Mouse (Mus musculus) midbrain, embryonic 15.5 days (tissue): Measurements from ENCODE around the gene Cryzl2. TPM values are rescaled to one million over a fixed set of nuclear protein-coding genes. Genes with fewer than 3 reads are reported as not detected.

Experiments used
- ATAC-seq: fragments of 200-750 bp; cut with Nextera tagmentation; replicated peaks from 2 replicates; pipeline ENCODE4 v1.8.0; 2017; ENCODE audit warnings: moderate TSS enrichment
- H3K27ac ChIP-seq: fragments of 300-500 bp; sonication (generic); 2 replicates; pipeline ENCODE4 v1.5.1; 2015; ENCODE audit warnings: mild to moderate bottlenecking, inconsistent platforms
- H3K27me3 ChIP-seq: fragments of 300-500 bp; sonication (generic); replicated peaks from 2 replicates; pipeline ENCODE4 v1.6.1; 2015; ENCODE audit warnings: inconsistent platforms
- H3K36me3 ChIP-seq: fragments of 300-500 bp; sonication (generic); replicated peaks from 2 replicates; pipeline ENCODE4 v1.6.1; 2015; ENCODE audit warnings: inconsistent platforms
- H3K4me1 ChIP-seq: fragments of 300-500 bp; sonication (generic); 2 replicates; pipeline ENCODE4 v1.6.1; 2015; ENCODE audit warnings: inconsistent platforms
- H3K4me2 ChIP-seq: fragments of 300-500 bp; sonication (generic); 2 replicates; pipeline ENCODE4 v1.6.1; 2015; ENCODE audit warnings: inconsistent platforms, mild to moderate bottlenecking, moderate library complexity
- H3K4me3 ChIP-seq: fragments of 300-500 bp; sonication (generic); 2 replicates; pipeline ENCODE4 v1.5.1; 2015; ENCODE audit warnings: mild to moderate bottlenecking, inconsistent platforms
- H3K9ac ChIP-seq: fragments of 300-500 bp; sonication (generic); 2 replicates; pipeline ENCODE4 v1.6.1; 2015; ENCODE audit warnings: mild to moderate bottlenecking, inconsistent platforms
- H3K9me3 ChIP-seq: fragments of 300-500 bp; sonication (generic); 2 replicates; pipeline ENCODE4 v1.6.1; 2016; ENCODE audit warnings: inconsistent platforms
- WGBS: fragments of 180-500 bp; shearing (Covaris S2); methylation state at CpG from one replicate; pipeline ENCODE4 v1.1.7; 2015; ENCODE audit warnings: mixed read lengths; 5-methylcytosine and 5-hydroxymethylcytosine counted together
- polyA plus RNA-seq: library from polyadenylated mRNA; unstranded; fragments of >200 nt; fragmentation: Nextera tagmentation; extraction: Ambion mirVana; gene quantifications from 2 replicates; pipeline ENCODE4 v1.2.1, GENCODE M21; 2015

The Cryzl2 gene
- 5.3 and 7.9 TPM in 2 replicates for polyA plus RNA-seq

DNA sequence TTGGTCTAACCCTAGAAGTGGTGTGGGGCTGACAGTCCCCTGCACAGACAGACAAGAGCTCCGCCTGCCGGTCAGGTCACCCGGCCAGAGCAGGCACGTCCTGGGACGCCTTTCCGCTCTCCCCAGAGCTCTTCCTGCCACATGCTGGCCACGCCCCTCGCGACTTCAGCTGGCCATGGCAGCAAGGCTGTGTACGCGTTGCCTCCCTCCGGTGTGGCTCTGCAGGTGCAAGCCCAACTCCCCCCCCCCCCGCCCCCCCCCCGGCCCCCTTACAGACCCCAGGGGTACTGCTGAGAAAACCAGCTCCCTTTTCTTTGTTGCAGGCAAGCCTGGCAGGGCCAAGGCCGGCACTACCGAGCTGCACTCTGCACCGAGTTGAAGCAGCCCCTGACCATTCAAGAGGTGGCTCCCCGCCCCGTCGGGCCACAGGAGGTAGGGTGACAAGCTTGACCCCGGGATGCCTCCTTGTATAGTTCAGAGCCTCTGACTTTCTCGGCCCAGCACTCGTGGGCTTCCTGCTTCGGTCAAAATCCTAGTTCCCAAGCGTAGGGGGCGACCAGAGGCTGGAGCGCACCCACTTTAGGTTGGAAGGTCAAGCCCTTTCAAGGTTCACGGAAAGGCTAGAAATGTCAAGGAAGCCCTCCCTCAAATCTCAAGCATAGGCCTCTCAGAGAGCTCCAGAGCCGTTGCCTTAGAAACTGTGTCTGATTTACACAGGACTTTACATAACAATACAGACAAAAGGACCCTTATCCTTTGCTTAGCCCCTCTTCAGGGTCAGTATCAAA, at the start of gene Cryzl2:
Gene Cryzl2, plus strand, starts transcription at position 157 of the 788 bp plus-strand sequence.
- Histone ChIP-seq H3K9ac (no peak within 1 kb of the TSS), H3K27ac (no peak within 1 kb of the TSS), H3K4me2 (peak within 1 kb of the TSS; percentile 43), H3K4me1 (peaks cover 10% of the 10 kb centered on the region), H3K27me3 (no peaks in the 10 kb centered on the region), H3K36me3 (no peaks in the 10 kb centered on the region), H3K4me3 (0 out of 2 replicates have a peak within 1 kb of the TSS, but pooled peaks have one; percentile 15), H3K9me3 (no peaks in the 10 kb centered on the region)
- ATAC-seq, result peak; percentile 85
- 2% methylated on average over 29 of the region's 29 CpGs for WGBS

DNA sequence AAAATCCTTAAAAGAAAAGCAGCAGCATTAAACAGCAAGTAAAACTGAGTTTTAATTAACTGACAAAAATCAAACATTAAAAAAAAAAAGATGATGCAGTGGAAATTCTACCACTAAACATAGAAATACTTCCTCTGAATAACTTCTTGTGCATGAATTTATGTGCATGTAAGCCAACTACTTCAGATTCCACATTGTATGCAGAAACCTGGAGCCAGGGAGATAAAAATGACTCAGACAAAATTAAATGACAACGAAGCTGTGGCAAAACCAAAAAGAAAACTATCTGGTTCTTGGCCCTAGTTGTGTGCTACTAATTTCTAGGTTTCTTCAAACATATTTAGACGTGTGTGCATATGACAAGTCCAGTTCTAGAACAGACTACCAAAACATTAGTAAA, 48.7 kb upstream of the Cryzl2 start:
- Histone ChIP-seq H3K4me2 (no peak overlapping the region), H3K9me3 (no peaks in the 10 kb centered on the region), H3K36me3 (no peaks in the 10 kb centered on the region), H3K27me3 (no peaks in the 10 kb centered on the region), H3K27ac (no peak overlapping the region), H3K4me1 (peaks cover 19% of the 10 kb centered on the region), H3K4me3 (no peak overlapping the region), H3K9ac (no peak overlapping the region)
- ATAC-seq, result no peak
- 79% methylated on average over 2 of the region's 2 CpGs for WGBS

DNA sequence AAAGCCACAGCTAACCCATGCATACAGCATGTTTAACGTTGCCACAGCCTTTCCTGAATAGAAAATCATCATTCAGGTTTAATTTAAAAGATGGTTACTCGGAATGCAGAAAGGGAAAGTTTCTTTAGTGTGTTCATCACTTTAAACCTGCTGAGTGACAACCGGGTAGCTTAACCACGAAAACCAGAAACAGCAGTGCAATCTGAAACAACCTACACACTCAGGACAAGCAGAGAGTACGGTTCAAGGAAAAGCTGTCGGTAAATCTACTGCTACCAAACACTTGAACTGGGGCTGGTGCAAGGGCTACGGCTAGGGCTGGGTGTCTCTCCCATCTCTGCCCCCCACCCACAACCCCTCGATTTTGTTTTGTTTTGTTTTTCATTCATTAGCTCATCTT, 47.4 kb upstream of the Cryzl2 start:
- peak overlapping the region; percentile 98; the same call in 1 of the 2 replicates for H3K27ac ChIP-seq
- 7% methylated on average over 8 of the region's 8 CpGs for WGBS

DNA sequence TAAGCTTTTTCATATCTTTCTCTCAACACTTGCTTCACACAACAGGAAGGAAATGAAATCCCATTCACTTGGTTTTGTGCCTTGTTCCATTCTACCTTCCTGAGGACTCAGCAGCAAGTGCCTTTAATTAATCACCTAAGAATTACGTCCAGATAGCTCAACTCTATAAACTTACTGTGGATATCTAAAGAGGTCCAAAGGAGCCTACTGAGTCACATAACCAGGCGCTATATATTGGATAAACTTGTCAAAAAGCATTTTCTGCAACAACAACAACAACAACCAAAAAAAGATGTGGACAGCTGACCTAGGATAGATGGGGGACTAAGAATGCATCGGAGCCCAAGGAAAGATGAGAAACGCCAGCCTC, 47.1 kb upstream of the Cryzl2 start:
- no peaks in the 10 kb centered on the region for H3K27me3 ChIP-seq
- peak overlapping the region; percentile 98 for H3K27ac ChIP-seq
- H3K4me1 ChIP-seq, result peaks cover 19% of the 10 kb centered on the region
- H3K4me2 ChIP-seq, result peak overlapping the region; percentile 71
- under 1% methylated on average over 4 of the region's 4 CpGs for WGBS
- peak overlapping the region; percentile 87 for H3K9ac ChIP-seq
- H3K36me3 ChIP-seq, result no peaks in the 10 kb centered on the region
- peak overlapping the region; percentile 91 for H3K4me3 ChIP-seq
- no peaks in the 10 kb centered on the region for H3K9me3 ChIP-seq
- ATAC-seq, result no peak

More for the DNA sequence above, 47.4 kb upstream of the Cryzl2 start:
- Histone ChIP-seq H3K4me2 (peak overlapping the region; percentile 71), H3K4me3 (peak overlapping the region; percentile 91), H3K9me3 (no peaks in the 10 kb centered on the region), H3K27me3 (no peaks in the 10 kb centered on the region), H3K36me3 (no peaks in the 10 kb centered on the region), H3K9ac (peak overlapping the region; percentile 87), H3K4me1 (peaks cover 19% of the 10 kb centered on the region)
- ATAC-seq, result no peak

DNA sequence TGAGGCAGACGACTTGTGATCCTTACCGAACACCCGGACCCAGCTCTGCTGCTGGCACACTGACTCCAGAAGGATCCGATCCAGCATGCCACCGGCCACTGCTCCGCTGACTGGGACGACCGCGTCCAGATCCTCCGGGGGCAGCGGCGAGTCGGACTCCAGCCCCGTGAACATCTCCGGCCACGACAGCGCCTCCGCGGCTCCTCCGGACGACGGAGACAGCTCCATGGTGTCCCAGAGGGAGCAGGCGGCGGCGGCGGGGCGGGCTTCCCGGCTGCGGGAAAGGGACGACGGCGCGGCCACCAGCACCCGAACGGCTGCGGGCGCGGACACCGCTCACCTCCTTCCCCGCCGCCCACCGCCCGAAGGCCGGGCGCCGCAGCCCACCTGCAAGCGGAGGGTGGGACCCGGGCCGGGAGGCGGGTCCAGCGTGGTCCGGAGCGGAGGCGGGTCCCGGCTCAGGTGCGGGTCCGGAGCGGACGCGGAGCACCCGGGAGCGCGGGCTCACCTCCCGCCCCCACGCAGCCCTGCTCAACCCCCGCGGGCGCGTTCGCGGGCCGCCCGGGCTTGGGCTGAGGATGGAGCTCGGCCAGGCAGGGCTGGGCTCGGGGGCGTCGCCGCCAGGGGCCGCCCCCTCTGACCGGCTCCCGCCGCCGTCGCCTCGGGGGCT, 46.5 kb upstream of the Cryzl2 start:
- WGBS, result under 1% methylated on average over 69 of the region's 85 CpGs
- peaks cover 19% of the 10 kb centered on the region for H3K4me1 ChIP-seq
- no peaks in the 10 kb centered on the region for H3K27me3 ChIP-seq
- peak overlapping the region; percentile 91 for H3K4me3 ChIP-seq
- H3K27ac ChIP-seq, result peak overlapping the region; percentile 98
- H3K36me3 ChIP-seq, result no peaks in the 10 kb centered on the region
- H3K9ac ChIP-seq, result peak overlapping the region; percentile 87
- peak overlapping the region; percentile 71 for H3K4me2 ChIP-seq
- peak; percentile 90 for ATAC-seq
- H3K9me3 ChIP-seq, result no peaks in the 10 kb centered on the region

DNA sequence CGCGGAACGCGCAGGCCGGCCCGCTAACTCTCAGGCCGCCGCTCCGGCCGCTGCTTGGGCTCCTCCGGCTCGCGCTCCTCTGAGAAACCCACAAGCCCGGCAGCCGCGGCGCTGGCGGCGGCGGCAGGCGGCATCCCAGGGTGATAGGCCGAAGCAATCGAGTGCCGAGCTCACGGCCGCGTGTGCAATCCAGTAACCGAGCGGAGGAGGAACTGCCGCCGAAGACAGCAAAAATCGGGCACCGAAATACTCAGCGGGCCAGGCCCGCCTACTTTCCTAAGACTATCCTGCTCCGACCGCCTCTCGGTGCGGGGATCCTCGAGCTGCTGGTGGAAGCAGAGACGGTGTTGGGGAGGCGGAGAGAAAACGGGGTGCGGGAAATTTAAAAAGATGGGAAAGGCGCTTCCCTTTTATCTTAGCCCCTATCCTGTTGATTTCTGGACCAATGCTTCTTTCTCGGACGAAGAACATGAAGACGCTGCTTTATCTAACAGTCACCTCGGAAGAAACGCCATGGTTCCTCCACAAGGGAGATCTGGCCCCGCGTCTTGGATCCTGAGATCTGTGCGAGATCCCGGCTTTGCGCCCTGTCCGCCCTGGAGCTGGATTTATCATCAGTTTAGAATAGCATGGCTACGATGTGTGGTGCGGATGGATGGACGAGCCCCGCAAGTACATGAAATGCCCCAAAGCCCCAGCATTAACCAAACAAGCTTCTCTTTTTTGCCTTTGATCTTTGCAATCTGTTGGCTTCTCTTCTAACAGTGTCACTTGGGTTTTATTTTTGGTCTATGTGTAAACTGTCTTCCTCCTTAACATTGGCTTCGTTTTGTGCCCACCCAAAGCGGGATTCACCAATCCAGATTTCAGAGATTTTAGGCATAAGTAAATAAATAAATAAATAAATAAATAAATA, 45.7 kb upstream of the Cryzl2 start, which contains the start of gene Rasal2:
Gene Rasal2, minus strand, starts transcription at position 142 of the 916 bp plus-strand sequence.
- peak; percentile 98 for ATAC-seq
- H3K4me3 ChIP-seq, result peak within 1 kb of the TSS; percentile 91
- no peaks in the 10 kb centered on the region for H3K27me3 ChIP-seq
- no peaks in the 10 kb centered on the region for H3K36me3 ChIP-seq
- H3K9ac ChIP-seq, result peak within 1 kb of the TSS; percentile 87
- H3K9me3 ChIP-seq, result no peaks in the 10 kb centered on the region
- peak within 1 kb of the TSS; percentile 71 for H3K4me2 ChIP-seq
- peaks cover 19% of the 10 kb centered on the region for H3K4me1 ChIP-seq
- under 1% methylated on average over 62 of the region's 62 CpGs for WGBS
- H3K27ac ChIP-seq, result peak within 1 kb of the TSS; percentile 98

DNA sequence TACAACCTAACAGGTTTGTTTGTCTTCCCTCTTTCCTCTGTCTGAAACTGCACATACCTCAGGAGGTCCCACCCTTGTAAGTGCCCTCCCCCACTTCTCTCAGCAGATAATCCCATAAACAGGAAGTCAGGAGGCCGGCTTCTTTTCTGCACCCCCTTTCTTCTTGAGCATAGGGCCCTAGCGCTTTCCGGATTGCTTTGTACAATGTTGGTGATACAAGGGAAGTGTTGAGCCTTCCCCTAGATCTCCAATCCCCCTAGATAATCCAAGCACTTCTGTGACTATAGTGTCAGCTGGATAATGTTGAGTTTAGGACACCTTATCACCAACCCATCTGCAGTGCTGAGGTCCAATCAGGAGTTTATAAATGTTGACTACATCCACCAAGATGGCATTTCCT, 42.6 kb upstream of the Cryzl2 start:
- Histone ChIP-seq H3K27me3 (no peaks in the 10 kb centered on the region), H3K9ac (no peak overlapping the region), H3K36me3 (no peaks in the 10 kb centered on the region), H3K27ac (no peak overlapping the region), H3K4me3 (no peak overlapping the region), H3K4me1 (peaks cover 9% of the 10 kb centered on the region), H3K9me3 (no peaks in the 10 kb centered on the region), H3K4me2 (no peak overlapping the region)
- 77% methylated on average over 3 of the region's 3 CpGs for WGBS
- ATAC-seq, result no peak

DNA sequence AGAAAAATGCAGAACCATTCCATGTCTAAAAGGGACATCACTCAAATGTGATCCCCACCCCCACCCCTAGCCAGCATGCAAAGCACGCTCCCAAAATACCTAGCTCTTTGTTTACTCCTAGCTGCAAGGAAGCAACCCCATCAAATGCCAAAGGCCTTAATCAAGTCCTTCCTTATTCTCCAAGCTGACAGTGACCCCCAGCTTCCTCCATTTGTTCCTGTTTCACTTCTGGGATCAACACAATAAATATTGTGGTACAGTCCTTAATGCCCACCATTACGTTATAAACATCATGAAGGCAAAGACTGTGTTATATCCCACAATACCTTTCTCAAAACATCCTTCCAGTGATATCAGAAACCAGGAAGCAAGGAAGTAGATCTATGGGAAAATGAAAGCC, 41.7 kb upstream of the Cryzl2 start:
- Histone ChIP-seq H3K9me3 (no peaks in the 10 kb centered on the region), H3K9ac (no peak overlapping the region), H3K36me3 (no peaks in the 10 kb centered on the region), H3K27ac (no peak overlapping the region), H3K4me2 (no peak overlapping the region), H3K27me3 (no peaks in the 10 kb centered on the region), H3K4me3 (no peak overlapping the region), H3K4me1 (peaks cover 3% of the 10 kb centered on the region; the same call in 1 of the 2 replicates)
- 85% methylated on average over 2 of the region's 2 CpGs for WGBS
- ATAC-seq, result no peak

DNA sequence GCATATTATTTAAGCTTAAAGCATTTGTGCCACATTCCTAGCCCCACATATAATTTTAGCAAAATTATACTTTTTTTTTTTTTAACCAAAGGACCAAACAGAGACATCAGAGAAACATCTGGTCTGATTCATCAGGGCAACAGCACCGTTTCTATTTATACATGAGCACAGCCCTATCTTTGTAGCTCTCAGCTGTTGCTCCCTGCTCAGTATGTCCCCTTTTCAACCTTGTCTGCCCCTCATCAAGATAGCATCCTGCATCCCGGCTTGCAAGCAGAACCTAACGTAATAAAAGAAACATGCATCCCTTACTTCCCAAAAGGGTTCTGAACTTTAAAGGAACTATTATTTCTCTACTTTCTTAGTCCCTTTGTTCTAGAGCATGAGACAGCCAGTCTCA, 41.0 kb upstream of the Cryzl2 start:
- H3K9ac ChIP-seq, result no peak overlapping the region
- WGBS, result 55% methylated on average over 3 of the region's 3 CpGs
- no peaks in the 10 kb centered on the region for H3K36me3 ChIP-seq
- H3K9me3 ChIP-seq, result no peaks in the 10 kb centered on the region
- no peak overlapping the region for H3K27ac ChIP-seq
- ATAC-seq, result no peak
- H3K27me3 ChIP-seq, result no peaks in the 10 kb centered on the region
- H3K4me1 ChIP-seq, result peaks cover 3% of the 10 kb centered on the region; the same call in 1 of the 2 replicates
- H3K4me3 ChIP-seq, result no peak overlapping the region
- H3K4me2 ChIP-seq, result no peak overlapping the region

DNA sequence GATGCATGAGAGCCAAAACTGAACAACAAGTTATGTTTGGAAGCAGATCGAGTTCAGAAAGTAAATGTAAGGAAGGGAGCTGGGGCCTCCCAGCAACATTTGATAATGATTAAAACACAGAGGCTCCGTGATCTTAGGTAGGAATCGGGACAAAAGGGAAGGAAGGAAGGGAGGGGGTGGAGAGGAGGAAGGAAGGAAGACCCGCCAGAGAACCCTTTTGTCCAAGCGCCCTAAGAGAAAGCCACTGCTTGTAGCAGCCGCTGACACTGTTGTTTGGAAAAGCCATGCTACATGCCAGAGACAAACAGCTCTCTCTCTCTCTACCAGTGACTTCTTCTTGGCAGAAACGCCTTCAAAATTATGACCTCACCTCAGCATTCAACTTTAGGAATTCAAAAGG, 40.5 kb upstream of the Cryzl2 start:
- no peak overlapping the region for H3K27ac ChIP-seq
- peaks cover 3% of the 10 kb centered on the region; the same call in 1 of the 2 replicates for H3K4me1 ChIP-seq
- no peaks in the 10 kb centered on the region for H3K36me3 ChIP-seq
- no peak for ATAC-seq
- WGBS, result 43% methylated on average over 7 of the region's 7 CpGs
- no peak overlapping the region for H3K4me2 ChIP-seq
- H3K9ac ChIP-seq, result no peak overlapping the region
- H3K9me3 ChIP-seq, result no peaks in the 10 kb centered on the region
- H3K27me3 ChIP-seq, result no peaks in the 10 kb centered on the region
- H3K4me3 ChIP-seq, result no peak overlapping the region

DNA sequence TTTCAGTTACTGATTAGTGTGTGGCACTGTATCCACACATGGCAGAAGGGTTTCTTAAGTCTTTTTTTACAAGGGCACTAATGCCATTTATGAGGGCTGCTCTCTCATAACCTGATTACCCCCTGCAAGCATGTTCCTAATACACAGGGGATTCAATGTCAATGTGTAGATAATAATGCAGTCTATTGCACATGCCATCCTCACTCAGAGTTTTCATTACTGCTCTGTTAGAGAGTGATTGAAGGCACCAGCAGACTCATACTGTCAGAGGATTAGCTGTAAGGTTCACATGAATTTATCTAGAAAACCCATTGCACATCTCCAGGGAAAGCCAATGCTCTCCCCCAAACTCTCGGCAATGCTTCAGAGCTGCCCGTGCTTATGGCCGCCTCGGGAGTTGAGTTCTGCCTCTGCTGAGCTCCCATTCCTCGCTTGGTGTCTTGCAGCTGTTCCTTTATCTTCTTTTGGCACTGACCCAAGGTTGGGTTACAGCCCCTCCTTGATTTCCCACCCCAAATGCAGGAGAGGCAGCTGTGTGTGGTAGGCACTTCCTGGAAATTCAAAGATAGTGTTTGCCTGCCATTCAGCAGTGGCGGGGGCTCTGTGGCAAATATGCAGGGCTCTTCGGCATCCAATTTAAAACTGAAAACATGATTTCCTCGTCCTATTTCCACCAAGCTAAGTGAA, 32.5 kb upstream of the Cryzl2 start:
- H3K4me2 ChIP-seq, result peak overlapping the region; percentile 26
- no peaks in the 10 kb centered on the region for H3K27me3 ChIP-seq
- peaks cover 5% of the 10 kb centered on the region; the same call in 1 of the 2 replicates for H3K4me1 ChIP-seq
- no peak overlapping the region for H3K4me3 ChIP-seq
- ATAC-seq, result peak; percentile 69; the same call in 1 of the 2 replicates
- 33% methylated on average over 8 of the region's 8 CpGs for WGBS
- no peaks in the 10 kb centered on the region for H3K9me3 ChIP-seq
- H3K36me3 ChIP-seq, result no peaks in the 10 kb centered on the region
- H3K9ac ChIP-seq, result no peak overlapping the region
- peak overlapping the region; percentile 47; the same call in 1 of the 2 replicates for H3K27ac ChIP-seq
